Mouse (Mus musculus) layer of hippocampus, adult 2 months (tissue): ENCODE measurements around the gene Wwc1. TPM values are rescaled to one million over a fixed set of nuclear protein-coding genes. Genes with fewer than 3 reads are reported as not detected.
"Not testable (repeated sequence)": the region's sequence is repeated elsewhere in the genome, so short reads cannot be mapped to it uniquely, and the experiment has no call there.

Source experiments
- DNase-seq, 2 experiments: peaks; one replicate each; pipeline ENCODE4 v3.0.0; 2022; ENCODE audit warnings: low spot score in 2 of 2
- H3K27ac ChIP-seq: fragments of 200-600 bp; 2 replicates; pipeline ENCODE4 v1.8.1; 2022
- H3K4me3 ChIP-seq: fragments of 200-600 bp; 2 replicates; pipeline ENCODE4 v1.8.1; 2022; ENCODE audit warnings: mild to moderate bottlenecking
- CTCF ChIP-seq: fragments of 200-600 bp; conservative IDR thresholded peaks from 2 replicates; pipeline ENCODE4 v1.8.1; 2022; ENCODE audit warnings: antibody characterized with exemption, mild to moderate bottlenecking, moderate library complexity
- total RNA-seq, 2 experiments: library from RNA; stranded (reverse); gene quantifications; 2 replicates each; pipeline ENCODE4 v1.2.3; 2021

The Wwc1 gene
- total RNA-seq, 2 experiments from 2014 or later = 99.6 to 107 TPM

DNA sequence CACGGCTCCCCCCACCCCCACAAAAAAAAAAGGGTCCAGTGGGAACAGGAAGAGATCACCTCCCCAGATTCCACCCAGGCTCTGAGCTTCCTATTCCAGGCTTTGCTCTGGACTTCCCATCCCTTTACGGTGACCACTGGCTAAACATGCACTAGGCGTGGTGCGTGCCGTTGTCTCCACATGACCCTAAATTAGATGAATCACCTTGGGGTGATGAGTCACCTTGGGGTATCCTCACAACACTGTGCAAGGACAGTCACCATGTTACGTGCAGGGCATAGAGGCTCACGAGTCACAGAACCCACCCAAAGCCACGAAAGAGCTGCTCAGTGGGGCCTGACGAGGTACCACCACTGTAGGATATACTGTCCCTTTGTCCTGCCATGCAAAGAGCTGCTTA lies 136.0 kb downstream of the Wwc1 start:
- no peak overlapping the region for H3K27ac ChIP-seq
- no peak overlapping the region for H3K4me3 ChIP-seq
- DNase-seq = no peak
- TF ChIP-seq CTCF = no peak

DNA sequence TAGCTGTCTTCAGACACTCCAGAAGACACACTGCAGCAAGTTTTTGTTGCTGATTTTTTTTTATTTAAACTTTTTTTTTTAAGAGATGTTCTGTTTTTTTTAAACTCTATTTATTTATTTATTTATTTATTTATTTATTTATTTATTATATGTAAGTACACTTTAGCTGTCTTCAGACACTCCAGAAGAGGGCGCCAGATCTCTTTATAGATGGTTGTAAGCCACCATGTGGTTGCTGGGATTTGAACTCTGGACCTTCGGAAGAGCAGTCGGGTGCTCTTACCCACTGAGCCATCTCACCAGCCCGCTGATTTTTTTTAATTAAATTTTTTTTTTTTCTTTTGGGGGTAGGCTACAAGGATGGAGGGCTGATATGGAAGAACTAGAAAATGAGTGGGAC lies 137.8 kb downstream of the Wwc1 start:
- not testable (repeated sequence) for DNase-seq, H3K27ac ChIP-seq, H3K4me3 ChIP-seq
- TF ChIP-seq CTCF = peak; percentile 54

DNA sequence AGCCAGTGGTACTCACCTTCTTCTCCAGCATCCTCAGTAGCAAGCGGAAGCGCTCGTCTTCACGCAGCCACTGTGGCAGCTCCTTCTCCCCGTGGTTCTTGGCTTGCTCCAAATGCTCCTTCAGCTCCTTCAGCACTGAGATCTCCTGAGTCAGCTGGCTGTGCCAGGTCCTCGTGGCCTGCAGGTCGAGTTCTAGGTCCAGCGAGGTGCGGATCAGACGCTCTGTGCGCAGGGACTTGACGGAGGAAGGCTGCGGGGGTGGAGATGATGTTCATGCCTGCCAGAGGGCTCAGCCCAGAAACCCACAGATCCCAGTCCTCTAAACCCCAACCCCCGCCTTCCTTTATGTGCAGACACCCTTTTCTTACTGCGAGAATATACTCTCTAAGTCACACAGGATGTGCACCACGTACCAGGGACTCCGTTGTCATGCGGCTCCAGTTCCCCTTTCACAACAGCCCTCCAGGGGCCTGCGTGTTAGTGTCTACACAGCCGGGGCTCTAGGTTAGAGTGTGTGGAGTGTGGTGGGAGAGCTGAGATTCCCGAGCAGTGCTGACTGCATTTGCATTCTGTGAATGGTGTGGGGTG lies 138.5 kb downstream of the Wwc1 start:
- H3K27ac ChIP-seq = no peak overlapping the region
- no peak for DNase-seq
- no peak for TF ChIP-seq CTCF
- no peak overlapping the region for H3K4me3 ChIP-seq

DNA sequence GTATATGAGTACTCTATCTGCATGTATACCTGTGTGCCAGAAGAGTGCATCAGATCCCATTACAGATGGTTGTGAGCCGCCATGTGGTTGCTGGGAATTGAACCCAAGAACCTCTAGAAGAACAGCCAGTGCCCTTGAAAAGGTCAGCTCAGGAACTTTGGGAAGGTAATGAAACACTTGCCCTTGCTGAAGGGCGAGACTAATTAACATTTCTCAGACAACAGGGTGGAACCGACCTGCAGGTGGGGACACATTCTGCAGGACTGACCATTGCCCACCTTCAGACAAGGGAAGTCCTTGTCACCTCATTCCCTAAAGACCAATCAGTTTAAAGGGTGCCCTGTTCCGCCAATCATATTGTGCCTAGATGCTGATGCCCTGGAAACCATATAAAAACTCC lies 139.5 kb downstream of the Wwc1 start:
- H3K27ac ChIP-seq, DNase-seq, H3K4me3 ChIP-seq: not testable (repeated sequence)

DNA sequence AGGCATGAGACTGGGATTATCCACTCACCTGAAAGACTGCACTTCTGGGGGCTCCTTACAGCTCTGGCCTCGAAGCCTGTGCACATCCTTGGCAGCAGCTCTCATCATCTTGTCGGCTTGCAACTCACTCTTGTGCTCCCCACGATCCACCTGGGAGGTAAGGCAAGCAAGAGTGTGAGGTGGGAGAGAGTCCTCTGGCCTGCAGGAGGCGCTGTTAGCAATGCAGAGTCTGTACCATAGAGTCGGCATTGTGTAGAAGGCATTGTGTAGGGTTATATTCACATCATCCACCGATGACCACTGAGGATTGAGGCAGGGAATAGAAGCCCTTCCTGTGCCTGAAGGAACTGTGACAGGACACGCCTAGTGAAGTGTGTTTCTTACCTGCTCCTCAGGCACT lies 140.0 kb downstream of the Wwc1 start:
- DNase-seq = no peak
- H3K4me3 ChIP-seq = no peak overlapping the region
- no peak overlapping the region for H3K27ac ChIP-seq
- TF ChIP-seq CTCF = peak; percentile 60

DNA sequence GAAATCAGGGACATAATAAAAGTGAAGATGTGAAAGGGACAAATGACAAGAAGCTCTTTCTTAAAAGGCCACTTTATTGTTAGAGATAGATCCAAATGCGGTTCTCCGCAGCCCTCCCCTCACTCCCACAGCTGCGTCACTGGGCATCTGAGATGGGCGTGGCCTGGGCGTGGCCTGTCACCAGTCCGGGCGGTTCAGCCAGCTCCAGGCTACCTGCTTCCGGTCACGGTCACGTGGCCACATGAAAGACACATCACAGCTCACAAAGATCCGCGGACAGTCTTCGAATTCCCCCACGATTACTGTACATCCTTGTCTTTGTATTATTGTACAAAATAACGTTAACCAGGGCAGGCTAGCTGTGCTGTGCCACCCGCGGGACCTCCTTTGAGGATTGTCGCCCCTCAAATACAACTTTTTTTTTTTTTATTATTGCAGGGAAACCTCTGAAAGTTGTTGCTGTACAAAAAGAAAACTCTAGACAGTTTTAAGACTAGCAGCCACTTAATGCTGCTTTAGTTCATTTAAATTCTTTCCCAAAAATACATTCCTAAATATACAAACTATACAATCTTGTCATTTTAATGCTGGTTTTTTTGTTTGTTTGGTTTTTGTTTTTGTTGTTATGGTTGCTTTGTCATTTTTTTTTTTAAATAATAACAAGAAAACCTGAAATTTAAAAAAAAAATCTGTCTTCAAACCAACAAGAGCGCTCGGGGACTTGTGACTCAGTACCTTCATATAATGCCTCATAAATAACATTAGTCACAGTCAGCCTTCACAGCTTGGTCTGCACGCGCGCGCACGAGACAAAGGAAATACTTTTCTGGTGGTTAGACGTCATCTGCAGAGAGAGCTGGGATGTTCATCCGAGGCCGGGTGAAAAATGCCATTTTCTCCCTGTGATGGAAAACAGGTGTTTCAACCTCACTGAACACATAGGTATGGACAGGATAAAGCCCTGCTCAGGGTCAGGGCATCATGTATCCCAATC lies 141.7 kb downstream of the Wwc1 start:
- peak; percentile 64 to 65 for DNase-seq
- peak overlapping the region; percentile 40; the same call in 1 of the 2 replicates for H3K27ac ChIP-seq
- no peak for TF ChIP-seq CTCF
- H3K4me3 ChIP-seq = peak overlapping the region; percentile 30

DNA sequence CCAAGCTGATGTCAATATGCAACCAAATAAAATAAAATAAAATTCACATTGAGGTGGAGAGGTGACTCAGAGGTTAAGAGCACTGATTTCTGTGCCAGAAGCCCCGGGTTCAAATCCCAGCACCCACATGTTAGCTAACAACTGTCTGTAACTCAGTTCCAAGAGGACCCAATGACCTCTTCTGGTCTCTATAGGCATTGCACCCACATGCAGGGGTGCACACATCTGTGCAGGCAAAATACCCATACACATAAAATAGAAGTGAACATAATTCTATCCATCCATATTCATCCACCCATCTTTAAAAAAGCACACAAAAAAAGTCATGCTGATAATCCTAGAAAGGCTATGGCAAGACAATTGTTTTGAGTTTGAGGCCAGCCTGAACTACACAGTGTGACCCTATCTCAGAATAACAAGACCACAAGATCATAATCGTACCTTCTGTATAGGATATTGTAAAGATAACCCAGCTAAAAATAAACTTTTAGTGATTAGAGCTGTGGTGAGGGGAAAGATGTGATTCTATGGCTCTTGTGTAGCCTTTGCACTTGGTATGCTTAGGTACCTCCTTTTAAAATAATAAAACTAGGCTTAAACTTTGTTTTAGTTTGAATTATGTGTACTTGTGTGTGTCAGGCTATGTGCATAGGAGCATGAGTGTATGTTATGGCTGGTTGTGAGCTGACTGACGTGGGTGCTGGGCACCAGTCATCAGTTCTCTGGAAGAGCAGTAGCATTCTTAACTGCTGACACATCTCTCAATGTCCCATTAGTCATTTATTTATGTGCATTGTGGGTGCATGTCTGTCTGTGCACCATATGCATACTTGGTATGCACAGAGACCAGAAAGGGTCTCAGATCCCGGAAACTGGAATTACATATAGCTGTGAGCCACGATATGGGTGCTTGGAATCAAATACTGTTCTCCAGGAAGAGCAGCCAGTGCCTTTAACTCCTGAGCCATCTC lies 142.9 kb downstream of the Wwc1 start:
- H3K4me3 ChIP-seq = no peak overlapping the region
- peak overlapping the region; percentile 40; the same call in 1 of the 2 replicates for H3K27ac ChIP-seq
- DNase-seq = no peak
- peak; percentile 46 for TF ChIP-seq CTCF

DNA sequence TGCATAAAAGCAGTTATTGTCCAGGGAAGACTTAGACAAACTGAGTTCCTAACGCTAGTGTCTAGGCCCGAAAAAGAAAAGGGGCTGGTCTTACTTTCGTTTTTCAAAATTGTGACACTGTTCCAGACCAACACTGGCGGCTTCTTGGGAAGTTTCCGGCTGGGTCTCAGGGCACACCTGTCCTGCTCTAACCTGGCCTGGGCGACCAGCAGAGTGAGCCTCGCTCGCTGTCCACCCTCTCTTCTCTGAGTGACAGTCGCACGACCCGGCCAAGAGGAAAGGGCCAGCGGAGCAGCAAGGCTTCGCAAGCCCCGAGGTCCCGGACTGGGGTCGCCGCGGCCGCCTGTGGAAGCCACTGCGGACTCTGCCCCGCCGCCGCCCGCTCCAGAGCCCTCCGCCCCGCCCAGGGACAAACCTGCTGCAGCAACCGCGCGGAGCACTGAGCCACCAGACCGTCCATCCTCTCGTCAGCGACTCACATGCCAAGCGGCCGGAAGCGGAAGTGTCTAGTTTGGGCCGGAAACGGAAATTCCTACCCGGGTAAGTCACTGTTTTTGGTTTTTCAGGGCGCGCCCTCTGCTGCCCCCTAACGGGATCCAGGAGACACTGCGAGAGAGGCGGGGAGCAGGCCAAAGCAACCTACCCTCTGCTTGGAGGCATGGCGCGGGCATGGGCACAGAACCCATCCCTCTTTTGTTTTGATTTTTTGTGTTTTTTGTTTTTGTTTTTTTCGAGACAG lies 146.1 kb downstream of the Wwc1 start, which contains the start of gene Rars:
Gene Rars, minus strand, starts transcription at position 485 of the 739 bp plus-strand sequence.
- peak; percentile 95 for TF ChIP-seq CTCF
- DNase-seq = peak; percentile 93 to 96
- Histone ChIP-seq H3K4me3 (peak within 1 kb of the TSS; percentile 86), H3K27ac (peak within 1 kb of the TSS; percentile 83)

DNA sequence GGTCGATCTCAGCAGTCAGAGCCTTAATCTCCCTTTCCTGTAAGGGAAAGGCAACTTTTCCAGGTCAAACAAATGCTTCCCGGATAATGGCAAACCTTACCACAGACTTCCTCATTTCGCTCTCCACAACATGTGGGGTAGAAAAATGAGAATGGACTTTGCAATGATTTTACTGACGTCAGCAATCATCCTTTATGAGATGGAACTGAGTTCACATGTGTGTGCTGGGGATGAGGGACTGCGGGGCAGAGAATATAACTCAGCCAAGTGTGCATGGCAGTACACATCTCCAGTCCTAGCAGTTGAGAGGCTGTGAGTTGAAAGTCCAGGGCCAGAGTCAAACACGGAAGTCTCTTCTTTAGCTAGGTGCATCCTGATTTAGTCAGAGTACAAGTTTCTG lies 147.1 kb downstream of the Wwc1 start:
- TF ChIP-seq CTCF = no peak
- DNase-seq = no peak
- Histone ChIP-seq H3K4me3 (peak overlapping the region; percentile 86), H3K27ac (no peak overlapping the region)

DNA sequence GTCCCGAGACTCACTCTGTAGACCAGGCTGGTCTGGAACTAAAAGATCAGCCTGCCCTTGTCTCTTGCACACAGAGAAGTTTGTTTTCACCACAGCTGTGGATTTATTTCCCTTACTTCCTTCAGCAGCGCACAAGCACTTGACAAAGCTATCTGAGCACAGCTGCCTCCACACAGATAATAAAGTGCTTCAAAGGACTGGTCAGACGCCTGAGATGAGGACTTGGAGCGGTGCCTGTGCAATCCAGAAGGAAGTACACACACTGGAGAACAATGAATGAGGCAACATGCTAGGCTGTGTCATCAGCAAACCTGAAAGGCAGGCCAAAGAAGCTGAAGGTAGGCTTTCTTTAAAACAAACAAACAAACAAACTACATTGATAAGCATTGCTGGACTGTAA lies 148.2 kb downstream of the Wwc1 start:
- Histone ChIP-seq H3K27ac (no peak overlapping the region), H3K4me3 (no peak overlapping the region)
- no peak for DNase-seq
- TF ChIP-seq CTCF = no peak

DNA sequence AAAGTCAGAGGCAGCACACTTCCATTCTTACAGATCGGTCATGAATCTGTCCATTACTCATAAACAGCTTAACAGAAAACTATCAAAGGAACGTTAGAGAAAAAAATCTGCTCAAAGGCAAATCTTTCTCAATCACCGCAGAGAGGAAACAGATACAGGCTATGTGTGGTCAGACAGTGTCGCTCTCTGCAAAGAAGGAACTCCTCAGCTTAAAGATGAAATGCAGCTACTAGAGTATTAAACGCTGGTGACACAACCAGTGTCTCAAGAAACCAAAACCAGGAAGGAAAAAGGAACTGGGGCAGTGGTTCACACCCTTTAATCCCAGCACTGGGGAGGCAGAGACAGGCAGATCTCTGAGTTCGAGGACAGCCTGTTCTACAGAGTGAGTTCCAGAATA lies 152.6 kb downstream of the Wwc1 start:
- Histone ChIP-seq H3K4me3 (no peak overlapping the region), H3K27ac (no peak overlapping the region)
- no peak for DNase-seq
- no peak for TF ChIP-seq CTCF

DNA sequence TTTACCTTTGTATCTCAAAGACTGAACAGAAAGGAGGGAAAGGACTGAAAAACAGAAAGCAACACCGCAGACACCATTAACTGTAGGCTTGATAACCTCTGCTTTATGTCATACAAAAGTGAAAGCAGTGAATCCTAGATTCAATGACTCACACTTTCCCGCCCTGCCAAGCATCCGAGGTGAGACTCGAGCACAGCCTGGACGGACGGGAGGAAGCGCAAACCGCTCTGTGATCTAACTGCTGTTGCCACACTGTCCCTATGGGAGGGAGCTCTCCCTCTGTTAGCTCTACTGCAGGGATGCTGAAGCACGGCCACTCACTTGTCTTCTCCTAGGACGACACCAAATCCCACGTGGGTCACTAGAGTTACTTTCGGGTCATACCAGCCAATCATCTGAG lies 164.0 kb downstream of the Wwc1 start:
- DNase-seq = no peak
- no peak for TF ChIP-seq CTCF
- no peak overlapping the region for H3K4me3 ChIP-seq
- H3K27ac ChIP-seq = no peak overlapping the region
